Mouse (Mus musculus): ENCODE measurements around the gene Sapcd1. TPM values are rescaled to one million over a fixed set of nuclear protein-coding genes. Genes with fewer than 3 reads are reported as not detected.

Sapcd1 gene
- polyA plus RNA-seq, 1 experiment from 2014 or later: 9.5 TPM

- no peak overlapping the region for H3K4me3 ChIP-seq
- H3K27me3 ChIP-seq: no peaks in the 10 kb centered on the region
- WGBS: 56% methylated on average over 4 of the region's 4 CpGs
- H3K4me2 ChIP-seq (replicated peaks): no peak overlapping the region
- no peak for ATAC-seq (ENCODE audit: insufficient number of reproducible peaks, insufficient read depth, low FRiP score, low TSS enrichment)
- H3K9me3 ChIP-seq: no peaks in the 10 kb centered on the region
- no peak overlapping the region for H3K27ac ChIP-seq
- H3K4me1 ChIP-seq: peaks cover 29% of the 10 kb centered on the region
- no peak overlapping the region for H3K9ac ChIP-seq
- H3K36me3 ChIP-seq: no peaks in the 10 kb centered on the region
Measured at GRCm38 (mm10) chr17:35023756-35024155, 4.1 kb downstream of the Sapcd1 start.

- WGBS: 84% methylated on average over 5 of the region's 5 CpGs
- no peak overlapping the region for H3K4me2 ChIP-seq (replicated peaks)
- no peaks in the 10 kb centered on the region for H3K27me3 ChIP-seq
- no peak overlapping the region for H3K4me3 ChIP-seq
- H3K27ac ChIP-seq: no peak overlapping the region
- ATAC-seq (ENCODE audit: insufficient number of reproducible peaks, insufficient read depth, low FRiP score, low TSS enrichment): no peak
- H3K9ac ChIP-seq: no peak overlapping the region
- peaks cover 29% of the 10 kb centered on the region for H3K4me1 ChIP-seq
- H3K36me3 ChIP-seq: no peaks in the 10 kb centered on the region
- H3K9me3 ChIP-seq: no peaks in the 10 kb centered on the region
Measured at GRCm38 (mm10) chr17:35023221-35023620, 4.6 kb downstream of the Sapcd1 start.

- H3K9ac ChIP-seq: no peak overlapping the region
- no peak overlapping the region for H3K4me3 ChIP-seq
- peaks cover 27% of the 10 kb centered on the region for H3K4me1 ChIP-seq
- H3K27ac ChIP-seq: no peak overlapping the region
- no peak overlapping the region for H3K4me2 ChIP-seq (replicated peaks)
- no peaks in the 10 kb centered on the region for H3K27me3 ChIP-seq
- 92% methylated on average over 8 of the region's 8 CpGs for WGBS
- H3K36me3 ChIP-seq: no peaks in the 10 kb centered on the region
- no peaks in the 10 kb centered on the region for H3K9me3 ChIP-seq
- ATAC-seq (ENCODE audit: insufficient number of reproducible peaks, insufficient read depth, low FRiP score, low TSS enrichment): no peak
Measured at GRCm38 (mm10) chr17:35022541-35023060, 5.2 kb downstream of the Sapcd1 start.

GRCm38 (mm10) chr17:35021842-35022477 lies 5.9 kb downstream of the Sapcd1 start:
- H3K9me3 ChIP-seq: no peaks in the 10 kb centered on the region
- H3K4me3 ChIP-seq: no peak overlapping the region
- 62% methylated on average over 6 of the region's 6 CpGs for WGBS
- peaks cover 3% of the 10 kb centered on the region; the same call in 1 of the 2 replicates for H3K36me3 ChIP-seq
- H3K4me2 ChIP-seq (replicated peaks): peak overlapping the region; percentile 21; the same call in 1 of the 2 replicates
- ATAC-seq (ENCODE audit: insufficient number of reproducible peaks, insufficient read depth, low FRiP score, low TSS enrichment): no peak
- H3K27me3 ChIP-seq: no peaks in the 10 kb centered on the region
- H3K27ac ChIP-seq: no peak overlapping the region
- H3K9ac ChIP-seq: no peak overlapping the region
- H3K4me1 ChIP-seq: peaks cover 22% of the 10 kb centered on the region

- Histone ChIP-seq H3K9me3 (no peaks in the 10 kb centered on the region), H3K27me3 (no peaks in the 10 kb centered on the region), H3K4me2 (replicated peaks) (peak overlapping the region; percentile 21), H3K4me3 (0 out of 2 replicates have a peak overlapping the region, but pooled peaks have one; percentile 6), H3K4me1 (peaks cover 19% of the 10 kb centered on the region), H3K36me3 (peaks cover 9% of the 10 kb centered on the region), H3K27ac (no peak overlapping the region), H3K9ac (0 out of 2 replicates have a peak overlapping the region, but pooled peaks have one; percentile 24)
- ATAC-seq (ENCODE audit: insufficient number of reproducible peaks, insufficient read depth, low FRiP score, low TSS enrichment): no peak
- 14% methylated on average over 17 of the region's 17 CpGs for WGBS
Measured at GRCm38 (mm10) chr17:35021163-35021808, 6.5 kb downstream of the Sapcd1 start.

GRCm38 (mm10) chr17:35020551-35020950 lies 7.3 kb downstream of the Sapcd1 start:
- peaks cover 17% of the 10 kb centered on the region for H3K4me1 ChIP-seq
- H3K9me3 ChIP-seq: no peaks in the 10 kb centered on the region
- H3K27me3 ChIP-seq: no peaks in the 10 kb centered on the region
- 0 out of 2 replicates have a peak overlapping the region, but pooled peaks have one; percentile 24 for H3K9ac ChIP-seq
- H3K4me2 ChIP-seq (replicated peaks): no peak overlapping the region
- no peak for ATAC-seq (ENCODE audit: insufficient number of reproducible peaks, insufficient read depth, low FRiP score, low TSS enrichment)
- WGBS: 86% methylated on average over 8 of the region's 8 CpGs
- H3K36me3 ChIP-seq: peaks cover 17% of the 10 kb centered on the region
- H3K27ac ChIP-seq: no peak overlapping the region
- no peak overlapping the region for H3K4me3 ChIP-seq

GRCm38 (mm10) chr17:35019894-35020293 lies 7.9 kb downstream of the Sapcd1 start:
- Histone ChIP-seq H3K27ac (no peak overlapping the region), H3K4me3 (no peak overlapping the region), H3K9me3 (no peaks in the 10 kb centered on the region), H3K9ac (no peak overlapping the region), H3K27me3 (no peaks in the 10 kb centered on the region), H3K4me2 (replicated peaks) (no peak overlapping the region), H3K36me3 (peaks cover 23% of the 10 kb centered on the region), H3K4me1 (peaks cover 17% of the 10 kb centered on the region)
- ATAC-seq (ENCODE audit: insufficient number of reproducible peaks, insufficient read depth, low FRiP score, low TSS enrichment): no peak
- WGBS: 74% methylated on average over 11 of the region's 11 CpGs

GRCm38 (mm10) chr17:35018171-35018570 lies 9.6 kb downstream of the Sapcd1 start:
- WGBS: 82% methylated on average over 3 of the region's 3 CpGs
- H3K9ac ChIP-seq: no peak overlapping the region
- no peaks in the 10 kb centered on the region for H3K9me3 ChIP-seq
- H3K27ac ChIP-seq: no peak overlapping the region
- H3K36me3 ChIP-seq: peaks cover 41% of the 10 kb centered on the region
- no peaks in the 10 kb centered on the region for H3K27me3 ChIP-seq
- no peak for ATAC-seq (ENCODE audit: insufficient number of reproducible peaks, insufficient read depth, low FRiP score, low TSS enrichment)
- peaks cover 11% of the 10 kb centered on the region; the same call in 1 of the 2 replicates for H3K4me1 ChIP-seq
- no peak overlapping the region for H3K4me2 ChIP-seq (replicated peaks)
- no peak overlapping the region for H3K4me3 ChIP-seq

- peaks cover 46% of the 10 kb centered on the region for H3K36me3 ChIP-seq
- 69% methylated on average over 14 of the region's 14 CpGs for WGBS
- no peak overlapping the region for H3K27ac ChIP-seq
- peaks cover 11% of the 10 kb centered on the region; the same call in 1 of the 2 replicates for H3K4me1 ChIP-seq
- no peak overlapping the region for H3K4me3 ChIP-seq
- ATAC-seq (ENCODE audit: insufficient number of reproducible peaks, insufficient read depth, low FRiP score, low TSS enrichment): no peak
- no peak overlapping the region for H3K9ac ChIP-seq
- no peak overlapping the region for H3K4me2 ChIP-seq (replicated peaks)
- H3K27me3 ChIP-seq: no peaks in the 10 kb centered on the region
- no peaks in the 10 kb centered on the region for H3K9me3 ChIP-seq
Measured at GRCm38 (mm10) chr17:35017706-35018030, 10.1 kb downstream of the Sapcd1 start.

- H3K4me1 ChIP-seq: peaks cover 11% of the 10 kb centered on the region; the same call in 1 of the 2 replicates
- no peaks in the 10 kb centered on the region for H3K9me3 ChIP-seq
- H3K27ac ChIP-seq: 0 out of 2 replicates have a peak overlapping the region, but pooled peaks have one; percentile 3
- no peak for ATAC-seq (ENCODE audit: insufficient number of reproducible peaks, insufficient read depth, low FRiP score, low TSS enrichment)
- H3K4me2 ChIP-seq (replicated peaks): no peak overlapping the region
- no peak overlapping the region for H3K4me3 ChIP-seq
- peaks cover 52% of the 10 kb centered on the region for H3K36me3 ChIP-seq
- WGBS: 85% methylated on average over 10 of the region's 10 CpGs
- no peaks in the 10 kb centered on the region for H3K27me3 ChIP-seq
- H3K9ac ChIP-seq: 0 out of 2 replicates have a peak overlapping the region, but pooled peaks have one; percentile 11
Measured at GRCm38 (mm10) chr17:35016791-35017705, 10.8 kb downstream of the Sapcd1 start.

GRCm38 (mm10) chr17:35016376-35016775 lies 11.4 kb downstream of the Sapcd1 start, which contains the start of gene Vwa7:
TSS of gene Vwa7 (plus strand) at chr17:35016579.
- Histone ChIP-seq H3K4me3 (no peak within 1 kb of the TSS), H3K4me2 (replicated peaks) (no peak within 1 kb of the TSS), H3K9me3 (no peaks in the 10 kb centered on the region), H3K27ac (0 out of 2 replicates have a peak within 1 kb of the TSS, but pooled peaks have one; percentile 3), H3K4me1 (peaks cover 6% of the 10 kb centered on the region; the same call in 1 of the 2 replicates), H3K27me3 (no peaks in the 10 kb centered on the region), H3K36me3 (peaks cover 59% of the 10 kb centered on the region), H3K9ac (0 out of 2 replicates have a peak within 1 kb of the TSS, but pooled peaks have one; percentile 11)
- WGBS: 76% methylated on average over 12 of the region's 12 CpGs
- peak; percentile 37; the same call in 1 of the 2 replicates for ATAC-seq (ENCODE audit: insufficient number of reproducible peaks, insufficient read depth, low FRiP score, low TSS enrichment)
